Comparison of ENCODE assay signal across 9 mouse cellular contexts in genomic region chr2:29633101-29633554, GRCm38 (mm10). TPM values are rescaled to one million over a fixed set of nuclear protein-coding genes. Genes with fewer than 3 reads are reported as not detected.
DNase-seq lines count a peak whose midpoint lies in the region; ATAC-seq and TF ChIP-seq lines count a peak whose summit lies in the region.
"Had no signal": no experiment of that assay in that cellular context is flagged by ENCODE, and none has a peak within 500 bp of the region (broad histone marks: within the 10 kb centered on the region; RNA-seq: fewer than 3 reads in every experiment).

No protein-coding gene starts in this region.

- H3K4me1 ChIP-seq in embryonic facial prominence, embryonic 14.5 days (ENCODE audit: control insufficient read depth, insufficient read depth, low read length): peaks cover 28% of the 10 kb centered on the region
- H3K4me1 ChIP-seq in heart, embryonic 16.5 days (ENCODE audit: control insufficient read depth, insufficient read depth, low read length): peaks cover 52% of the 10 kb centered on the region

- H3K27ac ChIP-seq in layer of hippocampus, adult 2 months: peak overlapping the region; percentile 79
- peak overlapping the region; percentile 41 for H3K27ac ChIP-seq in embryonic facial prominence, embryonic 14.5 days (replicated peaks; ENCODE audit: low read depth, low read length)
- H3K27ac ChIP-seq in heart, embryonic 16.5 days (ENCODE audit: low read length): peak overlapping the region; percentile 75

- WGBS in embryonic facial prominence, embryonic 14.5 days: 21% methylated on average over 6 of the region's 6 CpGs
- 12% methylated on average over 6 of the region's 6 CpGs for WGBS in heart, embryonic 16.5 days

- peak; percentile 69 for ATAC-seq in embryonic facial prominence, embryonic 14.5 days (ENCODE audit: low read depth)
- ATAC-seq in heart, embryonic 16.5 days (replicated peaks; ENCODE audit: extremely low read depth, insufficient read depth, low FRiP score): peak; percentile 76

- no peak for TF ChIP-seq CTCF in layer of hippocampus, adult 2 months (conservative IDR thresholded peaks at IDR 0.05)

- H3K4me3 ChIP-seq in layer of hippocampus, adult 2 months: no peak overlapping the region
- H3K4me3 ChIP-seq in embryonic facial prominence, embryonic 14.5 days (ENCODE audit: low read depth, low read length): no peak overlapping the region
- no peak overlapping the region for H3K4me3 ChIP-seq in heart, embryonic 16.5 days (ENCODE audit: low read length)

- no peaks in the 10 kb centered on the region for H3K36me3 ChIP-seq in embryonic facial prominence, embryonic 14.5 days (ENCODE audit: control insufficient read depth, insufficient read depth, low read length)
- no peaks in the 10 kb centered on the region for H3K36me3 ChIP-seq in heart, embryonic 16.5 days (ENCODE audit: control insufficient read depth, insufficient read depth)

- DNase-seq in layer of hippocampus, adult 2 months (ENCODE audit: low spot score in 2 of 2): peak in 1 of 2 experiments; percentile 44
- no peak for DNase-seq in layer of hippocampus, adult 8-10 months (ENCODE audit: low spot score in 2 of 2)
- peak; percentile 88 to 92 for DNase-seq in adrenal gland, adult 18-20 months (ENCODE audit: low spot score in 2 of 2)
- DNase-seq in embryonic facial prominence, embryonic 14.5 days (ENCODE audit: low spot score): peak; percentile 87
- DNase-seq in kidney, postnatal 36 days: peak; percentile 97 to 98
- DNase-seq in mesoderm, embryonic 11.5 days (ENCODE audit: low read depth, low spot score): peak; percentile 57
- DNase-seq in T-cell, adult 2 months (ENCODE audit: low spot score): no peak

- H3K9me3 ChIP-seq in embryonic facial prominence, embryonic 14.5 days (ENCODE audit: control insufficient read depth, low read length): no peaks in the 10 kb centered on the region
- no peaks in the 10 kb centered on the region for H3K9me3 ChIP-seq in heart, embryonic 16.5 days (replicated peaks; ENCODE audit: control insufficient read depth, low read length)
- H3K9me3 ChIP-seq: G1E had no signal

- no peaks in the 10 kb centered on the region for H3K27me3 ChIP-seq in embryonic facial prominence, embryonic 14.5 days (replicated peaks; ENCODE audit: control insufficient read depth, insufficient read depth, low read length)
- no peaks in the 10 kb centered on the region for H3K27me3 ChIP-seq in heart, embryonic 16.5 days (ENCODE audit: control insufficient read depth, insufficient read depth, low read length)

- 0 out of 2 replicates have a peak overlapping the region, but pooled peaks have one; percentile 12 for H3K4me2 ChIP-seq in embryonic facial prominence, embryonic 14.5 days (ENCODE audit: low read depth, low read length)
- peak overlapping the region; percentile 32 for H3K4me2 ChIP-seq in heart, embryonic 16.5 days (ENCODE audit: low read depth, low read length)

- no peak overlapping the region for H3K9ac ChIP-seq in embryonic facial prominence, embryonic 14.5 days (ENCODE audit: low read depth, low read length)
- peak overlapping the region; percentile 22; the same call in 1 of the 2 replicates for H3K9ac ChIP-seq in heart, embryonic 16.5 days (ENCODE audit: low read length)

RNA-seq across cellular contexts. Expression of gene Rapgef1, which starts 13.6 kb away (rescaled TPM):
- 10 to 100 TPM; 91.3 to 94.9 TPM for total RNA-seq in layer of hippocampus, adult 2 months (2021)
- 10 to 100 TPM; 78.8 to 94.5 (median 89.3) TPM for total RNA-seq in layer of hippocampus, adult 8-10 months (2022)
- total RNA-seq in adrenal gland, adult 18-20 months (2021): 10 to 100 TPM; 46.8 to 51.6 TPM
- 19.0 and 22.4 TPM in 2 replicates for polyA plus RNA-seq in embryonic facial prominence, embryonic 14.5 days (2014; fragmentation: Nextera tagmentation; extraction: Ambion mirVana)
- 11.3 and 12.9 TPM in 2 replicates for polyA plus RNA-seq in heart, embryonic 16.5 days (2015; fragmentation: Nextera tagmentation; extraction: Ambion mirVana)

Comparison
In these comparisons a context has a peak if more than half of its experiments do, and no peak if none do; other contexts are left out.
1. DNase-seq: peak in adrenal gland, adult 18-20 months (2 of 2), embryonic facial prominence, embryonic 14.5 days (single experiment), kidney, postnatal 36 days (2 of 2) and mesoderm, embryonic 11.5 days (single experiment); none in layer of hippocampus, adult 8-10 months (0 of 2) and T-cell, adult 2 months (single experiment).
2. Peak in every context shown above with its lines, with median percentiles within 50 percentile points of each other: H3K27ac ChIP-seq.